In genomic region chr8:104075079-104075478, GRCm38 (mm10) we compare ENCODE assay signal across 20 mouse cellular contexts.
"Had no signal": no experiment of that assay in that cellular context is flagged by ENCODE, and none has a peak within 500 bp of the region (broad histone marks: within the 10 kb centered on the region; RNA-seq: fewer than 3 reads in every experiment).

No protein-coding gene starts in this region.

- H3K4me1 ChIP-seq: liver, embryonic 12.5 days; liver, embryonic 15.5 days; midbrain, embryonic 12.5 days had no signal

- H3K4me2 ChIP-seq: kidney, embryonic 15.5 days; limb, embryonic 13.5 days; liver, embryonic 12.5 days; liver, embryonic 15.5 days; lung, embryonic 15.5 days; midbrain, embryonic 12.5 days; stomach, embryonic 15.5 days had no signal

- H3K9me3 ChIP-seq: kidney, embryonic 15.5 days; limb, embryonic 10.5 days; limb, embryonic 13.5 days; liver, embryonic 12.5 days; liver, embryonic 15.5 days; lung, embryonic 15.5 days; megakaryocyte, embryonic 14.5 days; midbrain, embryonic 12.5 days; stomach, embryonic 15.5 days had no signal

- ATAC-seq: intestine, postnatal 0 days; liver, embryonic 12.5 days had no signal

- DNase-seq: kidney, adult 8-10 months; kidney, postnatal 14 days; kidney, postnatal 4 days; liver; lung, adult 18-20 months; lung, postnatal 10 days; lung, postnatal 36 days; right cerebral cortex, postnatal 14 days; spleen, adult 18-20 months; thymus, postnatal 36 days had no signal

- H3K4me3 ChIP-seq: kidney, embryonic 15.5 days; limb, embryonic 10.5 days; limb, embryonic 13.5 days; liver, embryonic 12.5 days; liver, embryonic 15.5 days; lung, embryonic 15.5 days; megakaryocyte, embryonic 14.5 days; midbrain, embryonic 12.5 days; stomach, embryonic 15.5 days had no signal

- H3K27me3 ChIP-seq: kidney, embryonic 15.5 days; limb, embryonic 13.5 days; liver, embryonic 12.5 days; liver, embryonic 15.5 days; lung, embryonic 15.5 days; midbrain, embryonic 12.5 days; stomach, embryonic 15.5 days had no signal

- H3K9ac ChIP-seq: kidney, embryonic 15.5 days; limb, embryonic 13.5 days; liver, embryonic 12.5 days; liver, embryonic 15.5 days; lung, embryonic 15.5 days; midbrain, embryonic 12.5 days; stomach, embryonic 15.5 days had no signal

- H3K36me3 ChIP-seq: kidney, embryonic 15.5 days; limb, embryonic 10.5 days; limb, embryonic 13.5 days; liver, embryonic 12.5 days; liver, embryonic 15.5 days; lung, embryonic 15.5 days; midbrain, embryonic 12.5 days; stomach, embryonic 15.5 days had no signal

- H3K27ac ChIP-seq: kidney, embryonic 15.5 days; limb, embryonic 13.5 days; liver, embryonic 12.5 days; liver, embryonic 15.5 days; lung, embryonic 15.5 days; midbrain, embryonic 12.5 days; stomach, embryonic 15.5 days had no signal
